Mouse (Mus musculus) NIH3T3 (cell line): Measurements from ENCODE around the gene Six2.

Source experiments
- DNase-seq: peaks from one replicate; pipeline ENCODE4 v3.0.0-alpha.2; 2012; ENCODE audit warnings: low read depth

Six2 gene

DNA sequence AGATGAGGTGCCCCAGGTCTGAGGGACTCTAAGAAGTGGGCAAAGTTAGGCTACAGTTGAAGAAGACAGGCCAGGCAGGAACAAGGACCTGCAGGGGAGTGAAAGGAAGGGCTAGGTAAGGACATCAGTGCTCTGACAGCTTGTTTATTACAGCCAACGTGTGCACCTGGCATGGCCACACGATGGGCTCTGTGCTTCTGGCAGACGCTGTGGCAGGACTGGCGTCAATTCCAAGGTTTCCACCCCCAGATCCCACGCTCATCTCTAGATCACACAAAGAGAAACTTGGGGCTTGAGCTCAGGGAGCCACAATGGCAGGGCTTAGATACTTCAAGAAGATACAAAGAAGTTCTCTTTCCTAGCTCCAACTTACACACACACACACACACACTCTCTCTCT lies 26.6 kb downstream of the Six2 start:
- no peak for DNase-seq

DNA sequence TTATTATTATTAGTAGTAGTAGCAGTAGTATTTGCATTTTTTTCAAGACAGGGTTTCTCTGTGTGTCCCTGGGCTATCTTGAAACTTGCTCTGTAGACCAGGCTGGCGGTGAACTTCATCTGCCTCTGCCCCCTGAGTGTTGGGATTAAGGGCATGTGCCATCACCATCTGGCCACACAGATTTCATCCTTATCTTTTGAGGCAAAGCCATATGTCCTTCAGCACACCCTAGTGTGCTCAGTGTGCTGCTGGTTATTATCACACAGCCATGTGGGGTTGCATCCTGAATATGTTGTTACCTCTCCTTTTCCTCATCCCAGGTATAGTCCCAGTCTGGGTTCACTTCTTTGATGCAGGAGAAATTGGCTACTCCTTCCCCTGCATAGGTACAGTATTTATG lies 28.1 kb downstream of the Six2 start:
- DNase-seq = no peak

DNA sequence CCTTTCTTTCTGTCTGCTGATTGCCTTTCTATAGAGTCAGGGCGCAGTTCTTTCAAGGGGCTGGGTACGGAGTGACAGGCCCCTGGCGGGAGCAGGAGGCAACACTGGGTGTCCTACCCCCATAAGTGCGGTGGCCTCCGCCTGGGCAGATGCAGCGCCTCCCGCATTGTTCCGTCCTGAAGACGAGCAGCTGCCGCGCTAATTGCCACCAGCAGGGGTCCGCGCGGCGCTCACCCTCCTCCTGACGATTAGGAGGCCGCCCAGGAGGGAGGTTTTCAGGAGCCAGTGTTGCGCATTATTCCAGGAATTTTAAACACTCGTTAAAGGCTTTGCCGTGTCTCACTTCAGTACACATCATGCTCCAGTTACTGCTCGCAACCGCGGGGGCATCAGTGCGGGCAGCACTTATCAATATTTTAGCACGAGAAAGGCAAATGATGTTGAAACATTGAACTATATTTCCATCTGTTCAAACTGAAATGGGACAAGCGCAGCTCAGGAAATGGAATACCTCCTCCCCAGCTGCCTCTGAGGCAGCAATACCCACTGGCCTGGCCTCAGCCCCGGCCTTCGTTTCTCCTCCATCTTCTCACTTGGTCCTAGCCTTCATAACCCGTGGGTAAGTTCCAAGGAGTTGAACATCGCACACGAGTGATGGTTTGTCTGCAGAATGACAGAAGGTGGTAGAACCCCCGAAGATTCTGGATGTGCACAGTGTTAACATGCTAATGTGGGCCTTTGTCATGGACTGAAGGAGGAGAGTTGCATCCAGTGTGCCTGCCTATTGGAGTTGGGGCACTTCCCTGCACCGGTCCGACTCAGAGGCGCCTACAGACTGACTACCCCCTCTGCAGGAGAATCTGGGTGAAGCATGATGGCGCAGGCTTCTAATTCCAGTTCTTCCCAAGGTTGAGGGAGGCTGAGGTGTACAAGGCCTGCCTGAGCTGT lies 42.1 kb downstream of the Six2 start:
- no peak for DNase-seq

DNA sequence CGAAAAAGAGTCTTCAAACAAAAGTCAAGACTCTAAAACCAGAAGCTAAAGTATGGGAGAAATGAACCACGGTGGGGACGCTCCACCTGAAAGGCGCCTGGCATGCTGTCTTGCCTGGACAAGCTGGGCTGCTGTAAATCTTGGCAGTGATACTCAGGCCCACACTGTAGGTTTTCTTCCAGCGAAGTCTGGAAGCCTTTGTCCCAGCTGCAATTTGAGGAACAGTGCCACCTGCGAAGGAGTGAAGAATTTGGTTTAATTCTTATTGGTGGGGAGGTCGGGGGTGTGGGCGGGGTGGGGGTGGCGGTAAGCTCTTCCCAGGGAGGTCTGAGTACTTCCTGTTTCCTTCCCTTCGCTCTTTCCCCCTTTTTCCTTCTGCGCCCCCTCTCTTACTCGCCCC lies 42.8 kb downstream of the Six2 start:
- no peak for DNase-seq

DNA sequence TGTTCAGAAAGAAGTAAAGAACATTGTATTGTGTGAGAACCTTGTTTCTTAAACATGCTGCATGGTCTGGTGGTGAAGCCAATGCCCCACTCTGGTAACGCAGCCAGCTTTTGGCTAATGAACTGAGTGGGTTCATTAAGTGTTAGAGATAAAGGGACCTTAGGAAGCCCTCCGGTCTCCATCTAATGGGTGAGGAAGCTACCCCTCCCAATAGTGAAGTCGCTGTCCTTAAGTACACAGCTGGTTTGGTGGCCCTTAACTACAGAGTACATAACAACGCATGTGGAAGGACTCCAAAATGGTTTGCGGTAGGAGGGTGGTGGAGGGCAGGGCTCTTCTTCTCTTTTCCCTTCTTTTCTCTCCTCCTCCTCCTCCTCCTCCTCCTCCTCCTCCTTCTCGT lies 50.2 kb downstream of the Six2 start:
- DNase-seq = peak; percentile 21
